Mouse (Mus musculus) testis, adult 2 months (tissue): ENCODE data around the gene Rnf145.

ENCODE experiments used
- CTCF ChIP-seq: fragments of 200-500 bp; IDR thresholded peaks from 2 replicates; pipeline ENCODE4 v1.5.1; 2012; ENCODE audit warnings: low read depth, mild to moderate bottlenecking, inconsistent platforms, low read length, moderate library complexity; ENCODE audit not compliant: control insufficient read depth, insufficient read depth, insufficient replicate concordance
- POLR2A ChIP-seq: fragments of 200-500 bp; IDR thresholded peaks from 2 replicates; pipeline ENCODE4 v1.6.1; 2012; ENCODE audit warnings: low read depth, mild to moderate bottlenecking, inconsistent platforms, low read length, moderate library complexity; ENCODE audit not compliant: control insufficient read depth

- no peak for TF ChIP-seq CTCF
- no peak for TF ChIP-seq POLR2A
These were observed 21.5 kb downstream of the Rnf145 start for GRCm38 (mm10) chr11:44540243-44540642.
